Mouse (Mus musculus) megakaryocyte, embryonic 14.5 days (primary cell): Measurements from ENCODE around the gene Clec2d.

Experiments
- FLI1 ChIP-seq: IDR thresholded peaks from 2 replicates; pipeline ENCODE4 v1.6.1; 2012; ENCODE audit warnings: low read length, inconsistent platforms, mixed read lengths
- GATA1 ChIP-seq: IDR thresholded peaks from 3 replicates; pipeline ENCODE4 v1.6.1; 2012; ENCODE audit warnings: mixed read lengths, low read length, inconsistent platforms, borderline replicate concordance

DNA sequence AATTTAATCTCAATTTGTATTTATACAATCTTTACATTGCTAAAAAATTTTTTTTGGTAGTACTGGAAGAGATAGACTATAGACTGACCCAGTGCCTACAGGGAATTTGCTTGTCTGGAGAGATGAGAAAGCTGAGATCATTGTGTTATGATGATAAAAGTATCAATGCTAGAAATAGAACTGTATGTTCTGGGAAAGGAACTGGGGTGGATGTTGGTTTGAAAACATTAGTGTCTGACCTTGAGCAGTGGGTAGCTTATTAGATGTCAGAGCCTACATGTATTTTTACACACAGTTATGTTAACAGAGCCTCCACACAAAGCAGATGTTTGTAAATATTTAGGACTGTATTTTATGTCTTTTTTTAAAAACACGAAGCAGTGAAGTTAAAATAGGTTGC is 43.7 kb downstream of the Clec2d start:
- no peak for TF ChIP-seq GATA1
- no peak for TF ChIP-seq FLI1
